Mouse (Mus musculus) hematopoietic stem cell, adult 5-6 weeks (primary cell): ENCODE data around the gene Tomm6. TPM values are rescaled to one million over a fixed set of nuclear protein-coding genes. Genes with fewer than 3 reads are reported as not detected.

Experiments
- ATAC-seq, 2 experiments: fragments of 125-278 bp in 1 of 2; replicated peaks in 1 of 2; 2 replicates each; pipeline ENCODE4 v1.8.0; 2016 to 2017; ENCODE audit warnings: inconsistent platforms in 2 of 2, mild to moderate bottlenecking in 2 of 2, moderate number of reproducible peaks in 2 of 2, low read depth in 1 of 2, moderate TSS enrichment in 1 of 2; ENCODE audit not compliant: low FRiP score in 2 of 2, poor library complexity in 2 of 2, severe bottlenecking in 2 of 2, insufficient read depth in 1 of 2, low TSS enrichment in 1 of 2
- total RNA-seq: library from RNA; stranded (forward); fragments of 172-1452, 232-1000 nt; gene quantifications from 2 replicates; pipeline ENCODE4 v1.2.3, GENCODE M21; 2017

Gene Tomm6
- total RNA-seq, result 23.4 and 49.8 TPM in 2 replicates

GRCm38 (mm10) chr17:47688344-47688607 lies at the start of gene Tomm6:
Gene Tomm6, minus strand, starts transcription at chr17:47688386.
- ATAC-seq, result no peak

- peak; percentile 71 to 73 for ATAC-seq
Measured at GRCm38 (mm10) chr17:47737271-47738065, 49.3 kb upstream of the Tomm6 start.

- peak; percentile 83 to 84 for ATAC-seq
Measured at GRCm38 (mm10) chr17:47736856-47737255, 48.7 kb upstream of the Tomm6 start, which contains the start of gene Tfeb. Gene Tfeb, plus strand, starts transcription at chr17:47737030.

- no peak for ATAC-seq
Measured at GRCm38 (mm10) chr17:47735553-47736100, 47.4 kb upstream of the Tomm6 start.

GRCm38 (mm10) chr17:47730633-47731575 lies 42.7 kb upstream of the Tomm6 start:
- no peak for ATAC-seq

GRCm38 (mm10) chr17:47726566-47726965 lies 38.4 kb upstream of the Tomm6 start, which contains the start of gene Pgc:
Gene Pgc, plus strand, starts transcription at chr17:47726842.
- no peak for ATAC-seq

- no peak for ATAC-seq
Measured at GRCm38 (mm10) chr17:47721183-47721582, 33.0 kb upstream of the Tomm6 start.

- peak in 1 of 2 experiments; percentile 51; a peak in 2 of 4 replicates for ATAC-seq
Measured at GRCm38 (mm10) chr17:47715037-47715436, 26.9 kb upstream of the Tomm6 start.

GRCm38 (mm10) chr17:47712889-47713571 lies 24.8 kb upstream of the Tomm6 start:
- no peak for ATAC-seq

- no peak for ATAC-seq
Measured at GRCm38 (mm10) chr17:47711883-47712282, 23.7 kb upstream of the Tomm6 start.

- no peak for ATAC-seq
Measured at GRCm38 (mm10) chr17:47710036-47710435, 21.9 kb upstream of the Tomm6 start.

GRCm38 (mm10) chr17:47708972-47709371 lies 20.8 kb upstream of the Tomm6 start:
- ATAC-seq, result no peak

- ATAC-seq, result no peak
Measured at GRCm38 (mm10) chr17:47707961-47708360, 19.8 kb upstream of the Tomm6 start.

- ATAC-seq, result no peak
Measured at GRCm38 (mm10) chr17:47706196-47706595, 18.0 kb upstream of the Tomm6 start.

GRCm38 (mm10) chr17:47704692-47705091 lies 16.5 kb upstream of the Tomm6 start:
- ATAC-seq, result no peak

GRCm38 (mm10) chr17:47703556-47703955 lies 15.4 kb upstream of the Tomm6 start:
- no peak for ATAC-seq

- ATAC-seq, result no peak
Measured at GRCm38 (mm10) chr17:47702548-47703345, 14.6 kb upstream of the Tomm6 start.
